In genomic region chr8:123349073-123349472, GRCm38 (mm10) we compare ENCODE assay signal across 31 mouse cellular contexts. TPM values are rescaled to one million over a fixed set of nuclear protein-coding genes. Genes with fewer than 3 reads are reported as not detected.
DNase-seq lines count a peak whose midpoint lies in the region; ATAC-seq and TF ChIP-seq lines count a peak whose summit lies in the region.
"Had no signal": no experiment of that assay in that cellular context is flagged by ENCODE, and none has a peak within 500 bp of the region (broad histone marks: within the 10 kb centered on the region; RNA-seq: fewer than 3 reads in every experiment).

No protein-coding gene starts in this region.

- no peak for TF ChIP-seq POLR2A in kidney, adult 2 months (IDR thresholded peaks at IDR 0.05; ENCODE audit: low read depth, low read length)

- no peak overlapping the region for H3K9ac ChIP-seq in heart, embryonic 11.5 days (ENCODE audit: low read depth, low read length)
- no peak overlapping the region for H3K9ac ChIP-seq in lung, embryonic 14.5 days
- no peak overlapping the region for H3K9ac ChIP-seq in embryonic facial prominence, embryonic 13.5 days
- H3K9ac ChIP-seq: neural tube, embryonic 13.5 days had no signal

- no peak for DNase-seq in heart, adult 18-20 months
- no peak for DNase-seq in kidney, adult 2 months
- no peak for DNase-seq in kidney, adult 8-10 months
- DNase-seq in lung, embryonic 14.5 days, result no peak
- no peak for DNase-seq in lung, postnatal 36 days
- no peak for DNase-seq in cerebellum, adult 18-20 months
- DNase-seq: adrenal gland, postnatal 36 days; cerebellum, adult 9-11 months; kidney, postnatal 14 days; layer of hippocampus, postnatal 36 days; lung, adult 18-20 months; retina, postnatal 1 day; right cerebral cortex, postnatal 25 days; thymus, postnatal 25 days had no signal

- peak overlapping the region; percentile 62; the same call in 1 of the 2 replicates for H3K27ac ChIP-seq in heart, embryonic 11.5 days (ENCODE audit: low read depth, low read length)
- H3K27ac ChIP-seq in kidney, adult 2 months (ENCODE audit: insufficient read depth, low read depth, low read length), result peak overlapping the region; percentile 58; the same call in 1 of the 2 replicates
- H3K27ac ChIP-seq in lung, embryonic 14.5 days (ENCODE audit: low read depth), result peak overlapping the region; percentile 77; the same call in 1 of the 2 replicates
- peak overlapping the region; percentile 75 for H3K27ac ChIP-seq in embryonic facial prominence, embryonic 13.5 days
- H3K27ac ChIP-seq: midbrain, embryonic 10.5 days; neural tube, embryonic 13.5 days had no signal

- 73% methylated on average over 4 of the region's 4 CpGs for WGBS in heart, embryonic 11.5 days (ENCODE audit: insufficient replicate concordance)
- WGBS in kidney, adult 2 months, result 48% methylated on average over 4 of the region's 4 CpGs
- 69% methylated on average over 4 of the region's 4 CpGs for WGBS in lung, embryonic 14.5 days
- WGBS in embryonic facial prominence, embryonic 13.5 days, result 76% methylated on average over 4 of the region's 4 CpGs

- ATAC-seq in heart, embryonic 11.5 days (replicated peaks; ENCODE audit: insufficient number of reproducible peaks, low FRiP score, low TSS enrichment), result no peak
- no peak; the same call in 1 of the 2 replicates for ATAC-seq in lung, embryonic 14.5 days (ENCODE audit: insufficient read depth)
- no peak for ATAC-seq in embryonic facial prominence, embryonic 13.5 days (ENCODE audit: insufficient number of reproducible peaks, insufficient read depth, low FRiP score, low TSS enrichment, low read depth)
- ATAC-seq: CD4-positive, CD25-positive, alpha-beta regulatory T cell, adult 4 months; forebrain, embryonic 14.5 days; midbrain, embryonic 16.5 days had no signal

- H3K27me3 ChIP-seq in heart, embryonic 11.5 days (ENCODE audit: control insufficient read depth, insufficient read depth, low read length), result peaks cover 2% of the 10 kb centered on the region; the same call in 1 of the 2 replicates
- H3K27me3 ChIP-seq in kidney, adult 2 months (replicated peaks; ENCODE audit: control insufficient read depth, insufficient read depth, low read length), result no peaks in the 10 kb centered on the region
- H3K27me3 ChIP-seq in lung, embryonic 14.5 days (ENCODE audit: insufficient read depth, low read length), result peaks cover 4% of the 10 kb centered on the region; the same call in 1 of the 2 replicates
- no peaks in the 10 kb centered on the region; the same call in 1 of the 2 replicates for H3K27me3 ChIP-seq in embryonic facial prominence, embryonic 13.5 days
- H3K27me3 ChIP-seq: neural tube, embryonic 13.5 days had no signal

- no peaks in the 10 kb centered on the region for H3K36me3 ChIP-seq in heart, embryonic 11.5 days (ENCODE audit: control insufficient read depth, insufficient read depth, low read length)
- H3K36me3 ChIP-seq in kidney, adult 2 months (ENCODE audit: control insufficient read depth, insufficient read depth, low read length), result no peaks in the 10 kb centered on the region
- H3K36me3 ChIP-seq in lung, embryonic 14.5 days (ENCODE audit: insufficient read depth), result no peaks in the 10 kb centered on the region
- H3K36me3 ChIP-seq in embryonic facial prominence, embryonic 13.5 days, result no peaks in the 10 kb centered on the region

- no peaks in the 10 kb centered on the region for H3K9me3 ChIP-seq in heart, embryonic 11.5 days (replicated peaks; ENCODE audit: control insufficient read depth, low read length)
- no peaks in the 10 kb centered on the region for H3K9me3 ChIP-seq in lung, embryonic 14.5 days (ENCODE audit: low read depth, low read length)
- H3K9me3 ChIP-seq in embryonic facial prominence, embryonic 13.5 days, result no peaks in the 10 kb centered on the region
- H3K9me3 ChIP-seq: midbrain, embryonic 10.5 days; neural tube, embryonic 13.5 days had no signal

- no peak overlapping the region for H3K4me2 ChIP-seq in heart, embryonic 11.5 days
- no peak overlapping the region for H3K4me2 ChIP-seq in lung, embryonic 14.5 days
- no peak overlapping the region for H3K4me2 ChIP-seq in embryonic facial prominence, embryonic 13.5 days
- H3K4me2 ChIP-seq: liver, embryonic 11.5 days; neural tube, embryonic 13.5 days had no signal

- H3K4me1 ChIP-seq in heart, embryonic 11.5 days (ENCODE audit: control insufficient read depth, insufficient read depth, low read length), result peaks cover 22% of the 10 kb centered on the region
- peaks cover 7% of the 10 kb centered on the region; the same call in 1 of the 2 replicates for H3K4me1 ChIP-seq in kidney, adult 2 months (ENCODE audit: control insufficient read depth, insufficient read depth, low read length)
- peaks cover 17% of the 10 kb centered on the region for H3K4me1 ChIP-seq in lung, embryonic 14.5 days (ENCODE audit: insufficient read depth)
- peaks cover 21% of the 10 kb centered on the region for H3K4me1 ChIP-seq in embryonic facial prominence, embryonic 13.5 days

- no peak for TF ChIP-seq CTCF in kidney, adult 2 months (conservative IDR thresholded peaks at IDR 0.05; ENCODE audit: insufficient read depth, insufficient read length, low read depth, low read length)
- TF ChIP-seq CTCF in lung, embryonic 14.5 days (IDR thresholded peaks at IDR 0.05; ENCODE audit: low read depth), result no peak

- H3K4me3 ChIP-seq in heart, embryonic 11.5 days (ENCODE audit: low read depth, low read length), result no peak overlapping the region
- H3K4me3 ChIP-seq in kidney, adult 2 months (ENCODE audit: insufficient read depth, low read depth, low read length), result no peak overlapping the region
- H3K4me3 ChIP-seq in lung, embryonic 14.5 days (ENCODE audit: low read depth, low read length), result no peak overlapping the region
- no peak overlapping the region for H3K4me3 ChIP-seq in embryonic facial prominence, embryonic 13.5 days
- H3K4me3 ChIP-seq: midbrain, embryonic 10.5 days; myocyte; neural tube, embryonic 13.5 days had no signal

RNA-seq across cellular contexts. Expression of gene Spire2, which starts 16.6 kb away (rescaled TPM):
- 2.9 and 3.0 TPM in 2 replicates for polyA plus RNA-seq in heart, embryonic 11.5 days (2014; fragmentation: Nextera tagmentation; extraction: Ambion mirVana)
- total RNA-seq in heart, adult 18-20 months (2021), result under 1 TPM in 1 of 2 experiments, not detected in 1; 0.31 TPM
- polyA plus RNA-seq in kidney, adult 2 months (2012; rRNA removed), result 6.0 and 7.2 TPM in 2 replicates
- polyA plus RNA-seq in lung, embryonic 14.5 days (2014; fragmentation: Nextera tagmentation; extraction: Ambion mirVana), result 1.7 TPM in 2 replicates
- polyA plus RNA-seq in embryonic facial prominence, embryonic 13.5 days (2015; fragmentation: Nextera tagmentation; extraction: Ambion mirVana), result 1.9 and 2.2 TPM in 2 replicates
- polyA plus RNA-seq: CD4-positive, CD25-positive, alpha-beta regulatory T cell, adult 4 months had no signal

RNA-seq across cellular contexts. Expression of gene Tcf25, which starts 24.5 kb away (rescaled TPM):
- polyA plus RNA-seq in heart, embryonic 11.5 days (2014; fragmentation: Nextera tagmentation; extraction: Ambion mirVana), result 148 and 165 TPM in 2 replicates
- 100 to 1,000 TPM; 129 to 152 TPM for total RNA-seq in heart, adult 18-20 months (2021)
- polyA plus RNA-seq in kidney, adult 2 months (2012; rRNA removed), result 164 and 166 TPM in 2 replicates
- 144 and 146 TPM in 2 replicates for polyA plus RNA-seq in lung, embryonic 14.5 days (2014; fragmentation: Nextera tagmentation; extraction: Ambion mirVana)
- 148 and 162 TPM in 2 replicates for polyA plus RNA-seq in embryonic facial prominence, embryonic 13.5 days (2015; fragmentation: Nextera tagmentation; extraction: Ambion mirVana)

RNA-seq across cellular contexts. Expression of gene Fanca, which starts 30.7 kb away (rescaled TPM):
- 22.8 and 27.7 TPM in 2 replicates for polyA plus RNA-seq in heart, embryonic 11.5 days (2014; fragmentation: Nextera tagmentation; extraction: Ambion mirVana)
- 1 to 10 TPM; 4.5 to 8.4 TPM for total RNA-seq in heart, adult 18-20 months (2021)
- 15.9 and 19.2 TPM in 2 replicates for polyA plus RNA-seq in kidney, adult 2 months (2012; rRNA removed)
- polyA plus RNA-seq in lung, embryonic 14.5 days (2014; fragmentation: Nextera tagmentation; extraction: Ambion mirVana), result 40.0 and 41.6 TPM in 2 replicates
- 27.2 and 28.8 TPM in 2 replicates for polyA plus RNA-seq in embryonic facial prominence, embryonic 13.5 days (2015; fragmentation: Nextera tagmentation; extraction: Ambion mirVana)
- total RNA-seq: gastrocnemius, adult 8-10 months had no signal

RNA-seq across cellular contexts. Expression of gene Mc1r, which starts 57.8 kb away (rescaled TPM):
- 0.06 TPM in 1 of 2 replicates, not detected in the other for polyA plus RNA-seq in heart, embryonic 11.5 days (2014; fragmentation: Nextera tagmentation; extraction: Ambion mirVana)
- total RNA-seq in heart, adult 18-20 months (2021), result not detected
- polyA plus RNA-seq in kidney, adult 2 months (2012; rRNA removed), result not detected in 2 replicates
- not detected in 2 replicates for polyA plus RNA-seq in lung, embryonic 14.5 days (2014; fragmentation: Nextera tagmentation; extraction: Ambion mirVana)
- polyA plus RNA-seq in embryonic facial prominence, embryonic 13.5 days (2015; fragmentation: Nextera tagmentation; extraction: Ambion mirVana), result 0.14 and 0.17 TPM in 2 replicates
- total RNA-seq: adrenal gland, postnatal 36 days; common myeloid progenitor, adult 5-6 weeks; hematopoietic stem cell, adult 5-6 weeks; layer of hippocampus, postnatal 36 days; left cerebral cortex, postnatal 10 days had no signal
- polyA plus RNA-seq: gonadal fat pad, adult 2 months; intestine, embryonic 14.5 days; limb, embryonic 11.5 days; spleen, adult 2 months had no signal
